Comparison of ENCODE assay signal across 37 mouse cellular contexts in genomic region chr2:112289507-112289906, GRCm38 (mm10). TPM values are rescaled to one million over a fixed set of nuclear protein-coding genes. Genes with fewer than 3 reads are reported as not detected.
"Had no signal": no experiment of that assay in that cellular context is flagged by ENCODE, and none has a peak within 500 bp of the region (broad histone marks: within the 10 kb centered on the region; RNA-seq: fewer than 3 reads in every experiment).

No protein-coding gene starts in this region.

- H3K4me3 ChIP-seq: heart, adult 2 months; heart, embryonic 10.5 days; heart, embryonic 12.5 days; hindbrain, embryonic 13.5 days; hindbrain, embryonic 15.5 days; layer of hippocampus, adult 2 months; left cerebral cortex, adult 2 months; limb, embryonic 13.5 days; limb, embryonic 15.5 days; liver, embryonic 12.5 days had no signal

- DNase-seq: gastrocnemius, postnatal 14 days; gastrocnemius, postnatal 36 days; heart, adult 2 months; heart, postnatal 14 days; kidney, adult 18-20 months; kidney, postnatal 10 days; kidney, postnatal 25 days; kidney, postnatal 4 days; left cerebral cortex, postnatal 4 days had no signal

- H3K4me2 ChIP-seq: heart, embryonic 12.5 days; hindbrain, embryonic 13.5 days; hindbrain, embryonic 15.5 days; limb, embryonic 13.5 days; limb, embryonic 15.5 days; liver, embryonic 12.5 days had no signal

- H3K9ac ChIP-seq: heart, embryonic 12.5 days; hindbrain, embryonic 13.5 days; hindbrain, embryonic 15.5 days; limb, embryonic 13.5 days; limb, embryonic 15.5 days; liver, embryonic 12.5 days; liver, embryonic 14.5 days had no signal

- ATAC-seq: forebrain, embryonic 16.5 days; hindbrain, postnatal 0 days; liver, embryonic 12.5 days had no signal

- H3K4me1 ChIP-seq: heart, embryonic 10.5 days had no signal

- H3K9me3 ChIP-seq: heart, embryonic 10.5 days; heart, embryonic 12.5 days; hindbrain, embryonic 13.5 days; hindbrain, embryonic 15.5 days; limb, embryonic 13.5 days; limb, embryonic 15.5 days; liver, embryonic 12.5 days had no signal

- H3K27me3 ChIP-seq: heart, embryonic 12.5 days; hindbrain, embryonic 13.5 days; hindbrain, embryonic 15.5 days; limb, embryonic 15.5 days; liver, embryonic 12.5 days had no signal

- H3K27ac ChIP-seq: heart, adult 2 months; heart, embryonic 10.5 days; hindbrain, embryonic 13.5 days; hindbrain, embryonic 15.5 days; hindbrain, postnatal 0 days; layer of hippocampus, adult 2 months; left cerebral cortex, adult 2 months; limb, embryonic 13.5 days; limb, embryonic 15.5 days; liver, embryonic 12.5 days; liver, embryonic 14.5 days had no signal

- H3K36me3 ChIP-seq: heart, embryonic 10.5 days; hindbrain, embryonic 13.5 days; hindbrain, embryonic 15.5 days; limb, embryonic 13.5 days; limb, embryonic 15.5 days had no signal

RNA-seq across cellular contexts. Expression of gene Gm21985, which starts 23.4 kb away (rescaled TPM):
- total RNA-seq: hematopoietic stem cell, adult 5-6 weeks; hindbrain, postnatal 0 days; liver, adult 2 months had no signal
- polyA plus RNA-seq: forebrain, embryonic 16.5 days; gonadal fat pad, adult 2 months; heart, adult 2 months; heart, embryonic 10.5 days; heart, embryonic 12.5 days; heart, embryonic 14.5 days; hindbrain, embryonic 11.5 days; hindbrain, embryonic 13.5 days; hindbrain, embryonic 15.5 days; hindbrain, postnatal 0 days; intestine, embryonic 14.5 days; kidney, embryonic 14.5 days; kidney, embryonic 16.5 days; limb, embryonic 13.5 days; limb, embryonic 15.5 days; liver, adult 2 months; liver, embryonic 12.5 days; liver, embryonic 14.5 days; liver, embryonic 16.5 days had no signal

RNA-seq across cellular contexts. Expression of gene Nutm1, which starts 30.4 kb away (rescaled TPM):
- total RNA-seq: gastrocnemius, adult 18-20 months; gastrocnemius, adult 8-10 months; gastrocnemius, postnatal 14 days; gastrocnemius, postnatal 36 days; heart, adult 2 months; heart, postnatal 14 days; hematopoietic stem cell, adult 5-6 weeks; layer of hippocampus, adult 2 months; layer of hippocampus, postnatal 10 days; layer of hippocampus, postnatal 25 days; left cerebral cortex, adult 2 months; left cerebral cortex, postnatal 14 days; left cerebral cortex, postnatal 4 days; liver, adult 2 months had no signal
- polyA plus RNA-seq: forebrain, embryonic 16.5 days; frontal cortex, adult 2 months; heart, adult 2 months; heart, embryonic 12.5 days; heart, embryonic 14.5 days; intestine, embryonic 14.5 days; limb, embryonic 11.5 days; limb, embryonic 13.5 days; limb, embryonic 15.5 days; liver, adult 2 months; liver, embryonic 12.5 days; liver, embryonic 14.5 days; liver, embryonic 16.5 days had no signal
